9 mouse cellular contexts compared by ENCODE assay signal in the genomic region with DNA sequence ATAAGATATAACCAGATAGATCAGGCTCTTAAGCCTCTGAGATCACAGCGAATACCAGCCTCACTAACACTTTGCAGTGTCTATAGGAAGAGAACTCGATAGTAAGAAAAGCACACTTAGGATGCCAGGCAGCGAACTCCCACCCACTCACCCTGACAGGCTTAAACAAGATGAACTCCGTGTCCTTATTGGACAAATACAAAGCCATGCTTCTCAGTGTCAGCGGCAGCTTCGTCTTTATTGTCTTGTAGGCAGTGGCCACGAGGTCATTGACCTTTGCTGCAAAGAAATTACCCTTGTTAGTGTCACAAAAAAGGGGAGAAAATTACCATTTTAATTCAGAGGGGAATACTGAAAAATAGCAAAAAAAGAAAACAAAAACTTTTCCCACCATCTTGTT.
"Had no signal": no experiment of that assay in that cellular context is flagged by ENCODE, and none has a peak within 500 bp of the region (broad histone marks: within the 10 kb centered on the region; RNA-seq: fewer than 3 reads in every experiment).

No protein-coding gene starts in this region.

- H3K27me3 ChIP-seq: limb, embryonic 12.5 days; liver, embryonic 13.5 days had no signal

- H3K4me1 ChIP-seq: limb, embryonic 12.5 days; liver, embryonic 13.5 days had no signal

- H3K4me2 ChIP-seq: limb, embryonic 12.5 days; liver, embryonic 13.5 days had no signal

- DNase-seq: kidney, adult 11 months; kidney, postnatal 36 days; layer of hippocampus, adult 9-11 months; liver; liver, embryonic 13.5 days; liver, postnatal 0 days; thymus, postnatal 4 days had no signal

- H3K4me3 ChIP-seq: limb, embryonic 12.5 days; liver, embryonic 13.5 days had no signal

- H3K9ac ChIP-seq: limb, embryonic 12.5 days; liver, embryonic 13.5 days; liver, postnatal 0 days had no signal

- ATAC-seq: liver, postnatal 0 days had no signal

- H3K9me3 ChIP-seq: limb, embryonic 12.5 days; liver, embryonic 13.5 days had no signal

- H3K27ac ChIP-seq: limb, embryonic 12.5 days; liver, embryonic 13.5 days; stomach, postnatal 0 days had no signal
